Mouse (Mus musculus): Measurements from ENCODE around the gene Cox6b1.

Cox6b1 gene

DNA sequence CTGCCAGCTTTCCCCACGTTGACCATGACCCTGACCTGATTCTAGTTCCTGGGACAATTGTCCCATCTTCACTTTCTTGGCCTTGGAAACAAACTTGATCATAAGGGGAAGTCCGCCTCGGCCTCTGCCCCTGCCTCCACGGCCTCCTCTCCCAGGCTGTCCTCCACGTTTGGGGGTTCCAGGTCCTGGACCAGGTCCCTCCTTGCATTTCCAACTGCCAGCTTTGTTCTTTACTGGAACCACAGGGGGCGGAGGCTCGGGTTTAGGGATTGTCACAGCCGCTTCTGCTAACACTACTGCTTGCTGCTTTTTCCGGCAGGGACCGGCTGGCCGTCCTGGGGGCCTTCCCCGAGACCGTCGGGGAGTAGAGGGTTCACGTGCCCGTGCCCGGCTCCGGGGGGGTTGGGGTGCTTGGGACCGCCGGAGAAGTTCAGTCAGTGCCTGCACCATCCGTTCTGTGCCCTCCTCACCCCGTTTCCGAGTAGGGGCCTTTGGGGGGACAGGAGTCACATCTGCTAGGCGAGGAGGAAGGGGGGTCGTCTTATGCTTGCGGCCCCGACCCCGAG, 39.4 kb downstream of the Cox6b1 start:
- DNase-seq (ENCODE audit: low read depth, low spot score) = no peak

DNA sequence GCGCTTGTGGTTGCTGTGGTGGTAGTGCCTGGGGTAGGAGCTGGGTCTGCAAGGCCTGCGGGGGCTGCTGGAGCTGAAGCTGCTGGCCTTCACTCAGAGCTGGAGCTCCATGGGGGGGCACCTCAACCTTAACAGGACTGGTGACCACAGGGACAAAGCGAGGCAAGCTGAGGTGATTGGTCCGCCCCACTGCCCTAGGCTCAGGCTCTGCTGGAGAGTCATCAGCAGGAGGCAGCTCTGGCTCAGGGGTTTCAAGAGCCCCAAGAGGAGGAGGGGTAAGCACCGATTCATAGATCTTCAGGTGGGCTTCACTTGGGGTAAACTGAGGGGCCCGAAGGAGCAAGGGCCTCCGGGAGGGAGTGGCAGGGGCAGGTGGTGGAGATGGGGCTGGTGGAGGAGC, 40.8 kb downstream of the Cox6b1 start:
- no peak for DNase-seq (ENCODE audit: low read depth, low spot score)

DNA sequence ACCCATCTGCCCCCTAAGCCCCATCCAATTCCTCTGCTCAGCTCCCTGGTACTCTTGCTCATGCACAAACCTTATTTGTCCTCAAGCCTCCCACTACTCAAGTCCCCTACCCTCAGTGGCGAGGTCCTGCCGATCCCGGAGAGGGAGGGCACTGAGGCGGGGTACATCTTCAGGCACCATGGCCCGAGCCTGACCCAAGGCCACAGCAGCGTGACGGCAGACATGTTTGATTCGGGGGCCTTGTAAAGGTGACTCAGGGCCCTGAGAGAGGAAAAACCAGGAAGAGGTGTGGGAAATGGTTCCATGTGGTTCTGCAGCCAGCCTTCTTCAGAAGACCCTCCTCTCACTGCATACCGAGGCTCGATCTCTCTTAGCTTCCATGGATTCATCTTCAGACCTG, 41.6 kb downstream of the Cox6b1 start:
- no peak for DNase-seq (ENCODE audit: low read depth, low spot score)

DNA sequence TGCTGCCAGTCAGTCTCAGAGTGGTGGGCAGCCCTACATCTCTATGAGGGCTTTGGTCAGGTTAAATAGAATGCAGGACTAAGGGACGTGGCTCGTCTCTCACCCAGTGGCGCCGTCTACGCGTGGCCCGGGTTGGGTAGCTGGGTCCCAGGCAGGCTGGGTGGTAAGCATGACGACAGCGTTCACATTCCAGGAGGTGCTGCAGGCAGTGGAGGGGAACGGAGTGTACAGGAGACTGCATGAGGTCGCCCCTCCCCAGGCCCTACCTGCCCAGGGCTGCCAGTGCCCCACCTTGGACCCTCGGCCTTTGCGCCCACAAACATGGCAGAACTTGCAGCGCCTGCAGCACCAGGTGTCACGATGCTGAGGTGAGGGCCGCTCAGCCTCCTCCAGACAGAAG, 44.4 kb downstream of the Cox6b1 start:
- no peak for DNase-seq (ENCODE audit: low read depth, low spot score)

DNA sequence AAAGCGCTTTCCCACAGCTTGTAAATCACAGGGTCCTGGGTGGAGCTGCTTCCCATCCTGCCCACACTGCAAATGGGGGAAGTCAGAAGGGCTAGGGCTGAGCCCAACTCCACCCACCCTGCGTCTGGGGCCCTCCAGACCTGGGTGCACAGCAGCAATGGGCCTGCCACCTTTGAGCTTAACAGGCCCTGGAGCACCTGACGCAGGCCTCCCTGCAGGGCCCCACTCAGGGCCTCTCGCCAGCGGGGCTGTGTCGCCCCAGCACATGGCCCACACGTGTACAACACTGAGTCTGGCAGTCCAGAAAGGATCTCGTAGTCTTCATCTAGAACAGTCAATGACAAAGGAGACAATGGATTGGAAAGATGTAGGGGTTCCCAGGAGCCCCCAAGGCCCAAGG, 46.0 kb downstream of the Cox6b1 start:
- DNase-seq (ENCODE audit: low read depth, low spot score) = no peak

DNA sequence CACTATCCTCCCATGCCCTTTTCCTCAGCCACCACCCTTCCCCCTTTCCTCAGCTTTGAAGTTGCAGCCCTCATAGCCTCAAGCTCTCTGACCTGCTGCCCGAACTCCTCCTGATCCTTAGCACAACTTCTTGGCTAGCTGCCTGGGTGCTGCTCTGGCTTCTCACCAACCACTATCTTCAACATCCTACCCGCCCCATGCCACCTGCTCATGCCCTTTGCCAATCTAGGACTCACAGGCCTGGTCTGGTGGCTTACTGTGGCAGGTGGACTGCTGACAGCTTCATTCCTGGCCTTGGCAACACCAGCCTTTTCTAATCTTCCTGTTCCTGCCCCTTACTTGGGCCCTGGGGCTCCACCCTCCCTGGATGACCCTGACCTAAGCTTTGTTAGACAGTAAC, 53.0 kb downstream of the Cox6b1 start:
- DNase-seq (ENCODE audit: low read depth, low spot score) = no peak

DNA sequence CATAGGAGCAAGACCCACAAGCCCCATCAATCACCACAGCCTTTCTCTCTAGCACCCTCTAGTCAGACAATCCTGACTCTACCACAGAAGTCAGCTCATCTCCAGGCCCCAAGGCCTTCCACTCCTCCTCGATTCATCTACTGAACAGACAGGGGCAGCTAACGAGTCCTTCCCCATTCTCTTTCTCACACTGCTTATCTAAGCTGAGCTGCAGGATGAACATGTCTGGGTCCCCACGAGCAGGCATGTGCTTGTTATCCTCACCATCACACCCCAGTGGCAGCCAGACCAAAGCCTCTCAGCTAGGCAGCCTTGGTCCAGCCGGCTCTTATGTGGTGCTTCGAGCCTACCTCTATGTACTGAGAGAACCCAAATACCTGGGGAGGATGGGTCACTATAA, 53.6 kb downstream of the Cox6b1 start:
- no peak for DNase-seq (ENCODE audit: low read depth, low spot score)

DNA sequence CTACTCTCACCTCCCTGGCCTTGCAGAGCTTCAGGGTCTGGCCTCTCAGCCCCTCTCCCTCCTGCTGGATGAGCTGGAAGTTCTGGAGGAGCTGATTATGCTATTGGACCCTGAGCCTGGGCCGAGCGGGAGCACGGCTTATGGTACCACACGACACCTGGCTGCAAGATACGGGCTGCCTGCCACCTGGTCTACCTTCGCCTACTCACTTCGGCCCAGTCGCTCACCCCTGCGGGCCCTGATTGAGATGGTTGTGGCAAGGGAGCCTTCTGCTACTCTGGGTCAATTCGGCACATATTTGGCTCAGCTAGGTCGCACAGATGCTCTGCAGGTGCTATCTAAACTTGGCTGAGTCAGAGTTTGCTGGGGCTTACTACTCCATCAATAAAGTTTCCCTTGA, 58.4 kb downstream of the Cox6b1 start:
- no peak for DNase-seq (ENCODE audit: low read depth, low spot score)

Measured in ES-CJ7 (cell line).